Mouse (Mus musculus) embryonic facial prominence, embryonic 11.5 days (tissue): ENCODE results near the gene Slco3a1. TPM values are rescaled to one million over a fixed set of nuclear protein-coding genes. Genes with fewer than 3 reads are reported as not detected.

Source experiments
- ATAC-seq: fragments of 200-750 bp; cut with Nextera tagmentation; replicated peaks from 2 replicates; pipeline ENCODE4 v1.8.0; 2017; ENCODE audit warnings: low read depth; ENCODE audit not compliant: insufficient number of reproducible peaks, low FRiP score, low TSS enrichment
- DNase-seq: peaks from one replicate; pipeline ENCODE4 v3.0.0-alpha.2; 2015; ENCODE audit warnings: low spot score
- H3K27ac ChIP-seq: fragments of 300-500 bp; sonication (generic); replicated peaks from 2 replicates; pipeline ENCODE4 v1.5.1; 2014; ENCODE audit warnings: mild to moderate bottlenecking, low read depth, low read length, control low read depth
- H3K27me3 ChIP-seq: fragments of 300-500 bp; sonication (generic); 2 replicates; pipeline ENCODE4 v1.6.1; 2014; ENCODE audit warnings: mild to moderate bottlenecking, low read length, moderate library complexity, mixed read lengths; ENCODE audit not compliant: control insufficient read depth, insufficient read depth
- H3K36me3 ChIP-seq: fragments of 300-500 bp; sonication (generic); replicated peaks from 2 replicates; pipeline ENCODE4 v1.6.1; 2014; ENCODE audit warnings: low read depth, mild to moderate bottlenecking, low read length, moderate library complexity, mixed read lengths; ENCODE audit not compliant: control insufficient read depth, insufficient read depth
- H3K4me1 ChIP-seq: fragments of 300-500 bp; sonication (generic); 2 replicates; pipeline ENCODE4 v1.6.1; 2014; ENCODE audit warnings: low read length, mixed read lengths; ENCODE audit not compliant: control insufficient read depth, insufficient read depth
- H3K4me2 ChIP-seq: fragments of 300-500 bp; sonication (generic); 2 replicates; pipeline ENCODE4 v1.6.1; 2014; ENCODE audit warnings: low read depth, mild to moderate bottlenecking, control low read depth, low read length, moderate library complexity
- H3K4me3 ChIP-seq: fragments of 300-500 bp; sonication (generic); 2 replicates; pipeline ENCODE4 v1.5.1; 2014; ENCODE audit warnings: low read depth, low read length, control low read depth
- H3K9ac ChIP-seq: fragments of 300-500 bp; sonication (generic); replicated peaks from 2 replicates; pipeline ENCODE4 v1.6.1; 2014; ENCODE audit warnings: mild to moderate bottlenecking, control low read depth, low read length
- H3K9me3 ChIP-seq: fragments of 300-500 bp; sonication (generic); replicated peaks from 2 replicates; pipeline ENCODE4 v1.6.1; 2016; ENCODE audit warnings: mild to moderate bottlenecking, low read length, inconsistent platforms, mixed read lengths; ENCODE audit not compliant: control insufficient read depth
- WGBS: fragments of 180-500 bp; shearing (Covaris S2); extraction: QIAGEN DNeasy Blood & Tissue Kit; methylation state at CpG from one replicate; pipeline ENCODE4 v1.1.7; 2014; 5-methylcytosine and 5-hydroxymethylcytosine counted together
- polyA plus RNA-seq: library from polyadenylated mRNA; unstranded; fragments of >200 nt; fragmentation: Nextera tagmentation; extraction: Ambion mirVana; gene quantifications from 2 replicates; pipeline ENCODE4 v1.2.1, GENCODE M21; 2014

Slco3a1 gene
- polyA plus RNA-seq, 1 experiment from 2014 or later = 6.6 TPM

DNA sequence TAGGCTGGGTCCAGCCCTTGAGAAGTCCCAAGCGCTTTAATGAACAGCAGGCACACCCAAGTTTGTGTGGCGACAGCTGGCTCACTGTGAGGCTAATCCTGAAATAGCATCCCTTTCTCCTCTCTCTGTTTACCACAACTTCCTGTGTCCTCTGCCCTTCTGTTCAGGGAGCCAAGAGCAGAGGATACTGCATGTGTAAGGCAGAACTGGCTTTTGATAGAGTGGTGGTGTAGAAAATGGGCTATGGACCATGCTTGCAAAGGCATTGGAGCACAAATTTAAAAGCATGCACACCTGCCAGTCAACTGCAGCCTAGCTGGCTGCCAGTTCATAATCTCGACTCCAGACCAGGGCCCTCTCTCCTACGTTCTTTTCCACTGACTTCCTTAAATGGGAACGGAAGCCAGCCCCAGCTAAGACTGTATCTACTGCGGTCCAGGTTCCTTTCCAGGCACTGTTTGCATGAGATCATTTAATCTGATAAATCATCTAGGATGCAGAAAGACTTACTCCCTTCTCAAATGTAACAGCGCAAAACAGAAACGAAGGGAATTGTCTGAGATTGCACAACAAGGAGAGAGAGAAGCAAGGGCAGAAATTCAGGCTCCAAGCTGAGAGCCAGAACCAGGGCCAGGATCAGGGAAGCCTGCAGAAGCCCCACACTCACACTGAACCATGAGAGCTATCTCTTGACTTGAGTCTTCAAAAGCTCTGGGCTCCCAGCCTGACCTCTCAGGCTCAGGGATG lies 95.9 kb downstream of the Slco3a1 start:
- WGBS = 71% methylated on average over 8 of the region's 8 CpGs
- ATAC-seq = no peak
- Histone ChIP-seq H3K27me3 (no peaks in the 10 kb centered on the region), H3K27ac (no peak overlapping the region), H3K4me3 (no peak overlapping the region), H3K9ac (no peak overlapping the region), H3K36me3 (no peaks in the 10 kb centered on the region), H3K4me1 (no peaks in the 10 kb centered on the region), H3K9me3 (no peaks in the 10 kb centered on the region), H3K4me2 (no peak overlapping the region)
- no peak for DNase-seq

DNA sequence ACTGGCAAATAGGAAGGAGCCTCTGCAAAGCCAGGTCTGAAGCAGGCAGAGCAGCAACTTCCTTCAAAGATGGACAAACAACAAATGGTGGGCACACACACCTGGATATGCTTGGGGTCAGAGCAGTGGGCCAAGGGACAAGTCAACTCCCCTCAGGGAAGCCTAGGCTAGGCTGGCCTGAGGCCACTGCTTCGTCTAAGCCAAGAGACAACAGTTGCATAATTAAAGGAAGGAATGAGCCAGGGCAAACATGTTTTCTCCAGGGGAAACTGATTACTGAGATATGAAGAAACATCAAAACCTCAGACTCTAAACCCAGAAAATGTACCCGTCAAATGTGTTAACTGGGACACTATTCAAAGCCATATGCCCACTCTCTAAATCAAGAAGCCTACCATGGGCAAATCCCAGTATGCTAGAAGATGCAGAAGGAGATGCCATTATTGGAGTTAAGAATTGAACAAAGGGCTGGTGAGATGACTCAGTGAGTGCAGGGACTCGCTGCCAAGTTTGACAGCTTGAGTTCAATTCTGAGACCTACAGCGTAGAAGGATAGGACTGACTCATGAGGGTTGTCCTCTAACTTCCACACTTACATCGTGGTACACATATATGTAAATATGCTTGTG lies 97.1 kb downstream of the Slco3a1 start:
- H3K4me3 ChIP-seq = no peak overlapping the region

DNA sequence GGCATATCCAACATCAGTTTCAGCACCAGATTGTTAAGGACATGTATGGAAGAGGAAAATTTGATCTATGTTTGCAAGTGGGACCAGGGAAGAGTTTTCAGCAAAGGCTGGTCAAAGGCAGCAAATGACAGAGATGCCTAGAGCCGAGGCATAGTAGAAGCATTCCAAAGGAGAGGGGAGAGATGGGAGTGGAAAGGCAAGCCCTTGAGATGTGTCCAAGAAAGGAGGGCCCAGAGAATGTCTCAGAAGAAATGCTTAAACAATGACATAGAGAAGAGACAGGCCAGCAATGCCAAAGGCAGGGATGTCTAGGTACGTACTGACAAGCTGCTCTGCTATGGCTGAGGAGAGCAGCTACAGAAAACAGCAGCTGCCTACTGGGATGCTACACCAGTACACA lies 97.8 kb downstream of the Slco3a1 start:
- H3K36me3 ChIP-seq = no peaks in the 10 kb centered on the region
- no peak overlapping the region for H3K4me3 ChIP-seq
- no peaks in the 10 kb centered on the region for H3K27me3 ChIP-seq
- no peaks in the 10 kb centered on the region for H3K9me3 ChIP-seq
- H3K4me2 ChIP-seq = no peak overlapping the region
- no peak for ATAC-seq
- H3K4me1 ChIP-seq = no peaks in the 10 kb centered on the region
- H3K9ac ChIP-seq = no peak overlapping the region
- DNase-seq = no peak
- no peak overlapping the region for H3K27ac ChIP-seq
- 83% methylated on average over 2 of the region's 2 CpGs for WGBS

More for the DNA sequence above, 97.1 kb downstream of the Slco3a1 start:
- 89% methylated on average over 5 of the region's 5 CpGs for WGBS
- H3K4me2 ChIP-seq = no peak overlapping the region
- H3K36me3 ChIP-seq = no peaks in the 10 kb centered on the region
- ATAC-seq (no peak), DNase-seq (no peak)
- no peaks in the 10 kb centered on the region for H3K4me1 ChIP-seq
- no peak overlapping the region for H3K9ac ChIP-seq
- H3K27me3 ChIP-seq = no peaks in the 10 kb centered on the region
- H3K9me3 ChIP-seq = no peaks in the 10 kb centered on the region
- no peak overlapping the region for H3K27ac ChIP-seq

DNA sequence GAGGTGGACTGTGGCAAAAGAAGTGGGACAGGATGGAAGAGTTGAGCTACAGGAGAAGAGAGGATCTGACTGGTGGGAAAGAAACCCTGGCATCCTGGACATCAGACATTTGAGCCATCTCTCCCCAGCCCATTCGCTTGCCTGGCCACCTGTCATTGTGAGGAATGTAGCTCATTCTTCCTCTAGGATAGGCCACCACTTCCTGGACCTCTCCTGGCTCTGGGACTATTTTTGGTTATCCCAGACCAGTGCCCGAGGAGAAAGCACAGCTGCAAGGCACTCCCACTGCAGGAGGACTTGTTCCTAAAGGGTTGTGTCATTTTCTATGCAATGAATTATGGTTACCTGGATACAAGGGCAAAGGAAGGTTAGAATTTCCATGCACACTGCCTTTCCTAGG lies 103.5 kb downstream of the Slco3a1 start:
- Histone ChIP-seq H3K27me3 (no peaks in the 10 kb centered on the region), H3K36me3 (no peaks in the 10 kb centered on the region), H3K27ac (no peak overlapping the region), H3K4me3 (no peak overlapping the region), H3K4me2 (no peak overlapping the region), H3K4me1 (no peaks in the 10 kb centered on the region), H3K9me3 (no peaks in the 10 kb centered on the region), H3K9ac (no peak overlapping the region)
- WGBS = 76% methylated on average over 2 of the region's 2 CpGs
- no peak for DNase-seq
- no peak for ATAC-seq

DNA sequence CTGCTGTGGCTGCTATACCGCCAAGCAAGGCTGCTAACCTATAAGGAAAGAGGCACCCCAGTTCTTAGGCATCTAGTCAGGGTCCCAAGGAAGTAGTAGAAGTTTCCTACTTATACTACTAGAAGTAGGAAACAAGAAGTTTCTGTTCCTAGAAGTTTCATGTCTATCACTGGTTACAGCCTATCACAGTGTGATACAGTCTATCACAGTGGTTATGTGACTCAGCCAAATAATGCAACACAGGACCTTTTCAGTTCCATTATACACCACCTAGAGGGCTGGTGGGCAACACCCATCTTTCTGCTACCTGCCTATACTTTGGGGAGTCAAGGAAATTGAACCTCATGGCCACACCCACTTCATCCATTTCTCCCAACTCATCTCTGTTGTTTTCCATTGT lies 104.8 kb downstream of the Slco3a1 start:
- no peaks in the 10 kb centered on the region for H3K27me3 ChIP-seq
- DNase-seq (no peak), ATAC-seq (no peak)
- H3K27ac ChIP-seq = no peak overlapping the region
- H3K4me1 ChIP-seq = no peaks in the 10 kb centered on the region
- WGBS = 86% methylated on average over 1 of the region's 1 CpGs
- H3K36me3 ChIP-seq = no peaks in the 10 kb centered on the region
- H3K9me3 ChIP-seq = no peaks in the 10 kb centered on the region
- H3K4me3 ChIP-seq = no peak overlapping the region
- no peak overlapping the region for H3K4me2 ChIP-seq
- H3K9ac ChIP-seq = no peak overlapping the region

DNA sequence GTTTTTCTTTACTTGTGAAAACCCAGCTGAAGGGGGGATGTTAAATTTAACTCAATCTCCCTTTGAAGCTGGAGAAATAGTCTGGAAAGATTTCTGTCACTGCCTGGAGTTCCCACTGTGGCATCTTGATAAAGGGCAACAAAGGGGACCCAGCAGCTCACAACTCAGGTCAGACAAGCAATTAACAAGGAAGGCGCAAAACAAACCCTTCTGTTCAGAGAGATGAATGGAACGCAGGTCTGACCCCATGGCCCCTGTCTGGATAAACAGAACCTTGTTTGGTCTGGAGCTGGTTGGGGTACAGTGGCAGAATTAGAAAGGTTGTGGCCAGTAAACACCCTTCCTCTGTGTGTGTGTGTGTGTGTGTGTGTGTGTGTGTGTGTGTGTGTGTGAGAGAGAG lies 106.8 kb downstream of the Slco3a1 start:
- H3K9me3 ChIP-seq = no peaks in the 10 kb centered on the region
- 4% methylated on average over 2 of the region's 2 CpGs for WGBS
- H3K27ac ChIP-seq = no peak overlapping the region
- ATAC-seq (no peak), DNase-seq (peak; percentile 48)
- H3K27me3 ChIP-seq = no peaks in the 10 kb centered on the region
- H3K36me3 ChIP-seq = no peaks in the 10 kb centered on the region
- no peak overlapping the region for H3K9ac ChIP-seq
- no peak overlapping the region for H3K4me3 ChIP-seq
- H3K4me2 ChIP-seq = no peak overlapping the region
- H3K4me1 ChIP-seq = no peaks in the 10 kb centered on the region

DNA sequence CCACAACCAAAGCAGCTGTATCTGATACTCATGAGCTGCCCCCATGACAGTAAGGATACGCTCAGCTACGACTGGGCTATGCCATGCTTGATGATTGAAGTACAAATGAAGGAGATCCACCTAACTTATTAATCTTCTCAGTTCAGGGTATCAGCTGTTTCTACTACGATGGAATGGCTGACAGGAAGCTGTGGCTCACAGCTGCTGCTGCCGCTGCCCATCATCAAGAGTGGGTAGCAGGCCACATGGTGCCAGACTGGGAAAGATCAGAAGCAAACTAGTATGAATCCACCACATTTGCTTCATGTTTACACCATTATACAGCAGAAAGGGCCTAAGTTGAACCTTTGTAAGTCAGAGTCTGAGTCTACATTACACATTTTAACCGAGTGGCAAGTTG lies 109.4 kb downstream of the Slco3a1 start:
- Histone ChIP-seq H3K36me3 (no peaks in the 10 kb centered on the region), H3K27me3 (no peaks in the 10 kb centered on the region), H3K9me3 (no peaks in the 10 kb centered on the region), H3K9ac (no peak overlapping the region), H3K27ac (no peak overlapping the region), H3K4me1 (no peaks in the 10 kb centered on the region), H3K4me2 (no peak overlapping the region), H3K4me3 (no peak overlapping the region)
- 81% methylated on average over 5 of the region's 5 CpGs for WGBS
- no peak for ATAC-seq
- no peak for DNase-seq

DNA sequence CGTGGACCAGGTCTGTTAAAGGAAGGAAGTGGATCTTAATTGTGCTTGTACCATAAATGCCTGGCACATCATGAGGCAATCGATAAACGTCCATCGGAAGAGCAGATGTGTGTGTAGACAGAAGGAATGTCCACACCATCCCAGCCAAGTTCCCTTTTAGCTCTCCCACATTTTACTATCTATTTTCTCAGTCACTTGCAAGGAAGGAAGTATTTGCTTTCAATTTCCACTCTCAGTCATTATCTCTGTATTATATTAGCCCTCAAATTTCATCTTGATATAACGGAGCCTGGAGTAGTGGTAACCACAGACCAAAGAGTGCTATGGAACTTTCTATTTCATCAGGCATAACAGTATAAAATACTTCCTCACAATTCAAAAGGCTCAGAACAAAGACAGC lies 112.2 kb downstream of the Slco3a1 start:
- Histone ChIP-seq H3K36me3 (no peaks in the 10 kb centered on the region), H3K9me3 (no peaks in the 10 kb centered on the region), H3K27me3 (no peaks in the 10 kb centered on the region), H3K27ac (no peak overlapping the region), H3K4me1 (no peaks in the 10 kb centered on the region), H3K4me3 (no peak overlapping the region), H3K4me2 (no peak overlapping the region), H3K9ac (no peak overlapping the region)
- no peak for ATAC-seq
- WGBS = 93% methylated on average over 5 of the region's 5 CpGs
- DNase-seq = no peak
